Mouse (Mus musculus): ENCODE measurements around the gene Plcb1.

DNA sequence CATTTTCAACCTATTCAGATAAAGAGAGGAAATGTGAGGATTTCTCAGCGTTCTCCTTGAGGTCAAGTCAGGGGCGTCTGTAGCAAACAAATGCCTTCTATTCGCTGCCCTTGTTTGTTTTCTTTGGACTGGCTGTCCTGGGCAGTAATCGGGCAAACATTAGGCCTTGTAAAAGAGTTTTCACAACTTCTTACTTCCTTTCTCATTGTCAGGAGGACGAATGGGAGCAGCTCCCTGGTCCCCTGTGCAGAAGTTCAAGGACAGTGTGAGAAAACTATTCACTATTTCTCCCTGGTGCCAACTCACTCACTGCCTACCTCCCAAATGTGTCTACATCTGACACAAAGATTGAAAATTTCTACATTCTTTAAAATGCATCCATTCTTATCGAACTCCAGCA is 188.8 kb downstream of the Plcb1 start:
- TF ChIP-seq CTCF (IDR thresholded peaks at IDR 0.05; ENCODE audit: low read depth, low read length) (no peak), POLR2A (IDR thresholded peaks at IDR 0.05; ENCODE audit: borderline replicate concordance, low read depth, low read length) (no peak)
